Comparison of ENCODE assay signal across 8 mouse cellular contexts in the genomic region with DNA sequence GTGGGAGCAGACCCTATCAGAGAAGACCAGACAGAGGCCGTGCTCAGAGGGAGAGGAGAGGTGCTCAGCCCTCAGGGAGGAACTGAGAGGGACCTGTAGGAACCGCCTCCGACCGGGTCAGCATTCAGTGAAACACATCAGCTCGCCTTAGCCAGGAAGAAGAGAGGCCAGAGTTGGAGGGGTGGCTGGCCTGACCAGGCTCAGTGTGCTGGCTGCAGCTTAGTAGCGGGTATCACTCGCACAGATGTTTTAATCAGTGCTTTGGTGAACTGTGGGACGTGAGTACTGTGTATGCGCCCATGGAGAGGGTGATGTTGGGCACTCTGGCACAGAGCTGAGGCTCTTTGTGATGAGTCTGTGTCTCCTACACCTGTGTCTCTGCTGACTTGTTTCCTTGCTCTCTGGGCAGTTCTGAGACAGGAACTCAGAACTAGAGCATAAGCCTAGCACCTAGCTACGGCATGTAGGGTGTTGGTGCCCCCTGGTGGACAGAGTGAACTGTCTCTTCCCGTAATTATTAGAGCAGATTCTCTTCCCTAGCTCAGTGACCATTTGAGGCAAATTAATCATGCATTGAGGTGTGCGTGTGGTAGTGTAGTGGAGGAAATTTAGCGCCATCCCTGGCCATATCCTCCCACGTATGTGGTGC. TPM values are rescaled to one million over a fixed set of nuclear protein-coding genes. Genes with fewer than 3 reads are reported as not detected.
DNase-seq lines count a peak whose midpoint lies in the region; ATAC-seq and TF ChIP-seq lines count a peak whose summit lies in the region.

No protein-coding gene starts in this region.

- no peak for TF ChIP-seq POLR2A in CH12.LX (IDR thresholded peaks at IDR 0.05; ENCODE audit: low read depth, low read length)
- no peak for TF ChIP-seq POLR2A in testis, adult 2 months (IDR thresholded peaks at IDR 0.05; ENCODE audit: control insufficient read depth, low read depth, low read length)

- no peak for TF ChIP-seq EP300 in CH12.LX (IDR thresholded peaks at IDR 0.05; ENCODE audit: low read length)

- H3K79me2 ChIP-seq in CH12.LX (replicated peaks; ENCODE audit: control insufficient read depth, extremely low read depth, insufficient read depth, poor library complexity, severe bottlenecking), result no peaks in the 10 kb centered on the region

- H3K4me3 ChIP-seq in CH12.LX (replicated peaks in 1 of 3; ENCODE audit: low read depth in 2 of 3, low read length in 2 of 3, poor library complexity in 1 of 3), result no peak overlapping the region
- H3K4me3 ChIP-seq in forebrain, embryonic 11.5 days (ENCODE audit: low read depth, low read length), result no peak overlapping the region
- no peak overlapping the region for H3K4me3 ChIP-seq in heart, embryonic 16.5 days (ENCODE audit: low read length)
- no peak overlapping the region for H3K4me3 ChIP-seq in liver, embryonic 16.5 days (ENCODE audit: low read depth, low read length)
- no peak overlapping the region for H3K4me3 ChIP-seq in neural tube, embryonic 14.5 days (ENCODE audit: low read depth, low read length)
- no peak overlapping the region for H3K4me3 ChIP-seq in testis, adult 2 months (ENCODE audit: control insufficient read depth, low read depth, low read length)

- in situ Hi-C loops in CH12.LX (cut with MboI; ENCODE audit: low pct_ligation_motif_present, low pct_unique_long_range_greater_than_20kb, low sequenced_read_pairs), result loop anchor here (5.0 kb wide), 1 partner anchor 61 kb away; no protein-coding TSS in a partner anchor

- peak; percentile 95 for DNase-seq in CH12.LX (ENCODE audit: extremely low read depth)
- peak; percentile 87 for DNase-seq in c-Kit-positive CD71-negative TER-119-negative erythroid progenitor cells, embryonic 14.5 days (ENCODE audit: low read depth)
- DNase-seq in forebrain, embryonic 11.5 days (ENCODE audit: low spot score), result peak; percentile 90
- peak; percentile 88 to 95 for DNase-seq in kidney, postnatal 25 days

- H3K27me3 ChIP-seq in CH12.LX (replicated peaks), result no peaks in the 10 kb centered on the region
- H3K27me3 ChIP-seq in forebrain, embryonic 11.5 days (ENCODE audit: control insufficient read depth, insufficient read depth, low read length), result no peaks in the 10 kb centered on the region; the same call in 1 of the 2 replicates
- no peaks in the 10 kb centered on the region for H3K27me3 ChIP-seq in heart, embryonic 16.5 days (ENCODE audit: control insufficient read depth, insufficient read depth, low read length)
- H3K27me3 ChIP-seq in liver, embryonic 16.5 days (ENCODE audit: control insufficient read depth, insufficient read depth, low read depth, low read length), result no peaks in the 10 kb centered on the region
- no peaks in the 10 kb centered on the region for H3K27me3 ChIP-seq in neural tube, embryonic 14.5 days (ENCODE audit: control insufficient read depth, insufficient read depth, low read length)
- H3K27me3 ChIP-seq in testis, adult 2 months (ENCODE audit: control insufficient read depth, insufficient read depth, low read length), result no peaks in the 10 kb centered on the region

- peak; percentile 96 to 99 for TF ChIP-seq CTCF in CH12.LX (conservative IDR thresholded peaks at IDR 0.05 in 1 of 2, IDR thresholded peaks at IDR 0.05 in 1 of 2; ENCODE audit: low read depth in 2 of 2, low read length in 2 of 2)
- TF ChIP-seq CTCF in testis, adult 2 months (IDR thresholded peaks at IDR 0.05; ENCODE audit: control insufficient read depth, insufficient read depth, insufficient replicate concordance, low read depth, low read length), result peak; percentile 63; the same call in 1 of the 2 replicates

- peaks cover 4 to 9% of the 10 kb centered on the region in 2 experiments for H3K4me1 ChIP-seq in CH12.LX (ENCODE audit: control insufficient read depth in 1 of 2, insufficient read depth in 2 of 2)
- H3K4me1 ChIP-seq in forebrain, embryonic 11.5 days (replicated peaks; ENCODE audit: control insufficient read depth, insufficient read depth, low read length), result no peaks in the 10 kb centered on the region
- H3K4me1 ChIP-seq in heart, embryonic 16.5 days (ENCODE audit: control insufficient read depth, insufficient read depth, low read length), result no peaks in the 10 kb centered on the region
- H3K4me1 ChIP-seq in liver, embryonic 16.5 days (ENCODE audit: control insufficient read depth, low read depth, low read length), result no peaks in the 10 kb centered on the region
- no peaks in the 10 kb centered on the region for H3K4me1 ChIP-seq in neural tube, embryonic 14.5 days (ENCODE audit: control insufficient read depth, insufficient read depth, low read length)
- H3K4me1 ChIP-seq in testis, adult 2 months (ENCODE audit: control insufficient read depth, insufficient read depth, low read length), result no peaks in the 10 kb centered on the region

- peak; percentile 100 for TF ChIP-seq RAD21 in CH12.LX (IDR thresholded peaks at IDR 0.05; ENCODE audit: low read depth, low read length)

- no peak overlapping the region for H3K4me2 ChIP-seq in CH12.LX (ENCODE audit: insufficient read depth, low read depth, poor library complexity, severe bottlenecking)
- no peak overlapping the region for H3K4me2 ChIP-seq in forebrain, embryonic 11.5 days (ENCODE audit: low read depth, low read length, severe bottlenecking)
- H3K4me2 ChIP-seq in heart, embryonic 16.5 days (ENCODE audit: low read depth, low read length), result no peak overlapping the region
- no peak overlapping the region for H3K4me2 ChIP-seq in liver, embryonic 16.5 days (ENCODE audit: low read depth, low read length)
- H3K4me2 ChIP-seq in neural tube, embryonic 14.5 days (ENCODE audit: low read depth, low read length), result no peak overlapping the region

- ATAC-seq in forebrain, embryonic 11.5 days (replicated peaks; ENCODE audit: low FRiP score), result 0 out of 2 replicates have a peak, but pooled peaks have one; percentile 36
- ATAC-seq in heart, embryonic 16.5 days (replicated peaks; ENCODE audit: extremely low read depth, insufficient read depth, low FRiP score), result peak; percentile 53
- peak; percentile 60 for ATAC-seq in liver, embryonic 16.5 days (ENCODE audit: low read depth)
- ATAC-seq in neural tube, embryonic 14.5 days (ENCODE audit: low read depth), result peak; percentile 49

- no peak overlapping the region for H3K9ac ChIP-seq in CH12.LX (ENCODE audit: insufficient read depth, low read depth)
- H3K9ac ChIP-seq in forebrain, embryonic 11.5 days (ENCODE audit: low read length), result no peak overlapping the region; the same call in 1 of the 2 replicates
- H3K9ac ChIP-seq in heart, embryonic 16.5 days (ENCODE audit: low read length), result no peak overlapping the region
- H3K9ac ChIP-seq in liver, embryonic 16.5 days (ENCODE audit: low read depth, low read length), result no peak overlapping the region
- H3K9ac ChIP-seq in neural tube, embryonic 14.5 days (replicated peaks; ENCODE audit: low read depth, low read length), result no peak overlapping the region

- no peak overlapping the region for H3K27ac ChIP-seq in CH12.LX (ENCODE audit: insufficient read depth, low read depth)
- H3K27ac ChIP-seq in forebrain, embryonic 11.5 days (ENCODE audit: low read depth, low read length), result no peak overlapping the region
- H3K27ac ChIP-seq in heart, embryonic 16.5 days (ENCODE audit: low read length), result peak overlapping the region; percentile 55
- 0 out of 2 replicates have a peak overlapping the region, but pooled peaks have one; percentile 9 for H3K27ac ChIP-seq in liver, embryonic 16.5 days (ENCODE audit: low read length)
- H3K27ac ChIP-seq in neural tube, embryonic 14.5 days (ENCODE audit: low read depth, low read length), result no peak overlapping the region
- no peak overlapping the region for H3K27ac ChIP-seq in testis, adult 2 months (ENCODE audit: control insufficient read depth, insufficient read depth, low read depth, low read length)

- H3K9me3 ChIP-seq in CH12.LX (replicated peaks; ENCODE audit: low read length), result no peaks in the 10 kb centered on the region
- H3K9me3 ChIP-seq in forebrain, embryonic 11.5 days (ENCODE audit: control insufficient read depth, low read length), result no peaks in the 10 kb centered on the region
- no peaks in the 10 kb centered on the region for H3K9me3 ChIP-seq in heart, embryonic 16.5 days (replicated peaks; ENCODE audit: control insufficient read depth, low read length)
- H3K9me3 ChIP-seq in liver, embryonic 16.5 days (replicated peaks; ENCODE audit: control insufficient read depth, low read length), result no peaks in the 10 kb centered on the region
- H3K9me3 ChIP-seq in neural tube, embryonic 14.5 days (ENCODE audit: control insufficient read depth, low read length), result no peaks in the 10 kb centered on the region

- 51% methylated on average over 14 of the region's 14 CpGs for WGBS in forebrain, embryonic 11.5 days
- WGBS in heart, embryonic 16.5 days, result 50% methylated on average over 14 of the region's 14 CpGs
- 62% methylated on average over 14 of the region's 14 CpGs for WGBS in liver, embryonic 16.5 days (ENCODE audit: insufficient replicate concordance)
- 44% methylated on average over 14 of the region's 14 CpGs for WGBS in neural tube, embryonic 14.5 days

- peaks cover 10 to 59% of the 10 kb centered on the region in 2 experiments for H3K36me3 ChIP-seq in CH12.LX (replicated peaks in 1 of 2; ENCODE audit: control insufficient read depth in 1 of 2, insufficient read depth in 1 of 2, low read length in 1 of 2)
- no peaks in the 10 kb centered on the region for H3K36me3 ChIP-seq in forebrain, embryonic 11.5 days (ENCODE audit: control insufficient read depth, insufficient read depth, low read length)
- H3K36me3 ChIP-seq in heart, embryonic 16.5 days (ENCODE audit: control insufficient read depth, insufficient read depth), result peaks cover 65% of the 10 kb centered on the region
- peaks cover 90% of the 10 kb centered on the region for H3K36me3 ChIP-seq in liver, embryonic 16.5 days (ENCODE audit: control insufficient read depth, insufficient read depth)
- peaks cover 41% of the 10 kb centered on the region for H3K36me3 ChIP-seq in neural tube, embryonic 14.5 days (ENCODE audit: control insufficient read depth, insufficient read depth, low read length)
- H3K36me3 ChIP-seq in testis, adult 2 months (ENCODE audit: control insufficient read depth, insufficient read depth, low read length), result peaks cover 3% of the 10 kb centered on the region

- dilution Hi-C loops in CH12.LX (cut with MboI; ENCODE audit: extremely low pct_ligation_motif_present, extremely low pct_unique_long_range_greater_than_20kb, low sequenced_read_pairs), result no loop called here

RNA-seq across cellular contexts. Expression of a gene that starts 31.4 kb away (rescaled TPM):
- 0.17 TPM in 1 of 2 replicates, not detected in the other for total RNA-seq in CH12.LX (2012; rRNA removed)
- total RNA-seq in CH12.LX (2014; rRNA removed), result not detected in 2 replicates
- 0.30 and 0.50 TPM in 2 replicates for polyA plus RNA-seq in CH12.LX (2012; ENCODE audit: insufficient read length, low read depth)
- 0.17 TPM in 1 of 2 replicates, not detected in the other for polyA plus RNA-seq in forebrain, embryonic 11.5 days (2014; fragmentation: Nextera tagmentation; extraction: Ambion mirVana)
- 0.92 and 1.2 TPM in 2 replicates for polyA plus RNA-seq in heart, embryonic 16.5 days (2015; fragmentation: Nextera tagmentation; extraction: Ambion mirVana)
- polyA plus RNA-seq in liver, embryonic 16.5 days (2015; fragmentation: Nextera tagmentation; extraction: Ambion mirVana), result 0.46 and 0.59 TPM in 2 replicates
- polyA plus RNA-seq in neural tube, embryonic 14.5 days (2014; fragmentation: Nextera tagmentation; extraction: Ambion mirVana), result 0.26 and 0.33 TPM in 2 replicates
- 24.3 and 28.7 TPM in 2 replicates for polyA plus RNA-seq in testis, adult 2 months (2012; rRNA removed)

RNA-seq across cellular contexts. Expression of a gene that starts 53.4 kb away (rescaled TPM):
- total RNA-seq in CH12.LX (2012; rRNA removed) (2.1 and 4.2 TPM in 2 replicates), CH12.LX (2014; rRNA removed) (0.89 and 1.2 TPM in 2 replicates)
- 4.9 and 5.6 TPM in 2 replicates for polyA plus RNA-seq in CH12.LX (2012; ENCODE audit: insufficient read length, low read depth)
- 3.2 and 4.8 TPM in 2 replicates for polyA plus RNA-seq in forebrain, embryonic 11.5 days (2014; fragmentation: Nextera tagmentation; extraction: Ambion mirVana)
- 5.5 and 6.1 TPM in 2 replicates for polyA plus RNA-seq in heart, embryonic 16.5 days (2015; fragmentation: Nextera tagmentation; extraction: Ambion mirVana)
- 4.8 and 5.4 TPM in 2 replicates for polyA plus RNA-seq in liver, embryonic 16.5 days (2015; fragmentation: Nextera tagmentation; extraction: Ambion mirVana)
- 9.2 and 9.6 TPM in 2 replicates for polyA plus RNA-seq in neural tube, embryonic 14.5 days (2014; fragmentation: Nextera tagmentation; extraction: Ambion mirVana)
- 27.7 and 30.5 TPM in 2 replicates for polyA plus RNA-seq in testis, adult 2 months (2012; rRNA removed)

Comparison
In these comparisons a context has a peak if more than half of its experiments do, and no peak if none do; other contexts are left out.
1. H3K27ac ChIP-seq: peak in heart, embryonic 16.5 days (single experiment) and liver, embryonic 16.5 days (single experiment); none in CH12.LX (single experiment), forebrain, embryonic 11.5 days (single experiment), neural tube, embryonic 14.5 days (single experiment) and testis, adult 2 months (single experiment).
2. RNA of a gene that starts 31.4 kb away (polyA plus RNA-seq): 24.3 to 28.7 TPM in testis, adult 2 months; 0.92 to 1.2 TPM in heart, embryonic 16.5 days, 0.46 to 0.59 TPM in liver, embryonic 16.5 days, 0.30 to 0.50 TPM in CH12.LX, 0.26 to 0.33 TPM in neural tube, embryonic 14.5 days and 0.17 TPM in forebrain, embryonic 11.5 days; every median in the first group is over 10 times any median in the second.
3. Peak in every context shown above with its lines, with median percentiles within 50 percentile points of each other: DNase-seq and ATAC-seq.